Mouse (Mus musculus) liver, postnatal 0 days (tissue): Measurements from ENCODE around the gene Dph3. TPM values are rescaled to one million over a fixed set of nuclear protein-coding genes. Genes with fewer than 3 reads are reported as not detected.
"Not testable (repeated sequence)": the region's sequence is repeated elsewhere in the genome, so short reads cannot be mapped to it uniquely, and the experiment has no call there.

Experiments used
- ATAC-seq: fragments of 200-750 bp; cut with Nextera tagmentation; 2 replicates; pipeline ENCODE4 v1.8.0; 2017; ENCODE audit warnings: mild to moderate bottlenecking, moderate library complexity
- DNase-seq: peaks from one replicate; pipeline ENCODE4 v3.0.0-alpha.2; 2016
- H3K27ac ChIP-seq: fragments of 300-500 bp; sonication (generic); 2 replicates; pipeline ENCODE4 v1.5.1; 2014; ENCODE audit warnings: antibody characterized with exemption, moderate library complexity, mild to moderate bottlenecking, low read depth
- H3K27me3 ChIP-seq: fragments of 300-500 bp; sonication (generic); 2 replicates; pipeline ENCODE4 v1.6.1; 2014; ENCODE audit warnings: low read length, control low read depth, mixed read lengths; ENCODE audit not compliant: insufficient read depth
- H3K36me3 ChIP-seq: fragments of 300-500 bp; sonication (generic); replicated peaks from 2 replicates; pipeline ENCODE4 v1.6.1; 2014; ENCODE audit warnings: mild to moderate bottlenecking, control low read depth, low read length, moderate library complexity, mixed read lengths; ENCODE audit not compliant: insufficient read depth
- H3K4me1 ChIP-seq: fragments of 300-500 bp; sonication (generic); 2 replicates; pipeline ENCODE4 v1.6.1; 2014; ENCODE audit warnings: antibody characterized with exemption, mild to moderate bottlenecking, control low read depth; ENCODE audit not compliant: insufficient read depth
- H3K4me2 ChIP-seq: fragments of 300-500 bp; sonication (generic); 2 replicates; pipeline ENCODE4 v1.6.1; 2014; ENCODE audit warnings: low read depth, mild to moderate bottlenecking, low read length, moderate library complexity, mixed read lengths
- H3K4me3 ChIP-seq: fragments of 300-500 bp; sonication (generic); 2 replicates; pipeline ENCODE4 v1.5.1; 2014; ENCODE audit warnings: low read depth, low read length
- H3K9ac ChIP-seq: fragments of 300-500 bp; sonication (generic); replicated peaks from 2 replicates; pipeline ENCODE4 v1.6.1; 2014; ENCODE audit warnings: mild to moderate bottlenecking, moderate library complexity
- H3K9me3 ChIP-seq: fragments of 300-500 bp; sonication (generic); 2 replicates; pipeline ENCODE4 v1.6.1; 2016; ENCODE audit warnings: mild to moderate bottlenecking, control low read depth, low read length, mixed read lengths
- CTCF ChIP-seq: sonication (generic); IDR thresholded peaks from 2 replicates; pipeline ENCODE4 v1.5.1; 2016; ENCODE audit warnings: antibody characterized with exemption, low read depth
- EP300 ChIP-seq: IDR thresholded peaks from 2 replicates; pipeline ENCODE4 v1.6.1; 2016; ENCODE audit warnings: antibody characterized with exemption, low read depth, mild to moderate bottlenecking
- WGBS: fragments of 180-500 bp; shearing (Covaris S2); extraction: QIAGEN DNeasy Blood & Tissue Kit; methylation state at CpG from one replicate; pipeline ENCODE4 v1.1.7; 2014; ENCODE audit not compliant: insufficient replicate concordance; 5-methylcytosine and 5-hydroxymethylcytosine counted together
- polyA plus RNA-seq: library from polyadenylated mRNA; unstranded; fragments of >200 nt; fragmentation: Nextera tagmentation; extraction: Ambion mirVana; gene quantifications from 2 replicates; pipeline ENCODE4 v1.2.1, GENCODE M21; 2015

Gene Dph3
- polyA plus RNA-seq, 1 experiment from 2014 or later, result 58.1 TPM

GRCm38 (mm10) chr14:32121920-32122315 is 36.4 kb upstream of the Dph3 start:
- H3K4me3 ChIP-seq, result no peak overlapping the region
- H3K36me3 ChIP-seq, result no peaks in the 10 kb centered on the region
- peak; percentile 87 for TF ChIP-seq CTCF
- TF ChIP-seq EP300, result 0 out of 2 replicates have a peak, but pooled peaks have one; percentile 10
- 24% methylated on average over 2 of the region's 2 CpGs for WGBS
- H3K9ac ChIP-seq, result no peak overlapping the region
- no peaks in the 10 kb centered on the region for H3K4me1 ChIP-seq
- no peak overlapping the region for H3K4me2 ChIP-seq
- DNase-seq (peak; percentile 71), ATAC-seq (peak; percentile 95)
- no peaks in the 10 kb centered on the region for H3K27me3 ChIP-seq
- no peak overlapping the region for H3K27ac ChIP-seq
- no peaks in the 10 kb centered on the region for H3K9me3 ChIP-seq

GRCm38 (mm10) chr14:32120940-32121919 is 35.7 kb upstream of the Dph3 start:
- H3K4me2 ChIP-seq, result no peak overlapping the region
- 71% methylated on average over 11 of the region's 11 CpGs for WGBS
- H3K9ac ChIP-seq, result no peak overlapping the region
- DNase-seq (no peak), ATAC-seq (peak; percentile 74)
- TF ChIP-seq CTCF (no peak), EP300 (no peak)
- no peak overlapping the region for H3K27ac ChIP-seq
- H3K36me3 ChIP-seq, result no peaks in the 10 kb centered on the region
- no peaks in the 10 kb centered on the region for H3K9me3 ChIP-seq
- no peaks in the 10 kb centered on the region for H3K27me3 ChIP-seq
- no peaks in the 10 kb centered on the region for H3K4me1 ChIP-seq
- no peak overlapping the region for H3K4me3 ChIP-seq

- H3K9me3 ChIP-seq, DNase-seq, H3K9ac ChIP-seq, ATAC-seq, H3K4me2 ChIP-seq, H3K27me3 ChIP-seq, H3K4me1 ChIP-seq, H3K4me3 ChIP-seq, H3K27ac ChIP-seq, H3K36me3 ChIP-seq: not testable (repeated sequence)
- WGBS, result 83% methylated on average over 10 of the region's 10 CpGs
Observed at GRCm38 (mm10) chr14:32112124-32112523, 26.6 kb upstream of the Dph3 start.

GRCm38 (mm10) chr14:32106911-32107310 is 21.4 kb upstream of the Dph3 start:
- no peaks in the 10 kb centered on the region for H3K27me3 ChIP-seq
- 0 out of 2 replicates have a peak, but pooled peaks cover 4% of the 10 kb centered on the region for H3K4me1 ChIP-seq
- peaks cover 11% of the 10 kb centered on the region for H3K36me3 ChIP-seq
- no peaks in the 10 kb centered on the region for H3K9me3 ChIP-seq
- TF ChIP-seq CTCF, result no peak
- no peak for TF ChIP-seq EP300
- DNase-seq, result no peak
- no peak for ATAC-seq
- no peak overlapping the region for H3K9ac ChIP-seq
- WGBS, result 77% methylated on average over 4 of the region's 4 CpGs
- no peak overlapping the region for H3K4me2 ChIP-seq
- H3K27ac ChIP-seq, result no peak overlapping the region
- no peak overlapping the region for H3K4me3 ChIP-seq

- WGBS, result 55% methylated on average over 7 of the region's 7 CpGs
- no peak overlapping the region for H3K4me3 ChIP-seq
Observed at GRCm38 (mm10) chr14:32105663-32106062, 20.1 kb upstream of the Dph3 start.

GRCm38 (mm10) chr14:32103556-32103955 is 18.0 kb upstream of the Dph3 start:
- Histone ChIP-seq H3K4me3 (no peak overlapping the region), H3K9ac (no peak overlapping the region), H3K4me1 (0 out of 2 replicates have a peak, but pooled peaks cover 4% of the 10 kb centered on the region), H3K4me2 (no peak overlapping the region), H3K27me3 (no peaks in the 10 kb centered on the region), H3K27ac (no peak overlapping the region), H3K36me3 (peaks cover 35% of the 10 kb centered on the region), H3K9me3 (no peaks in the 10 kb centered on the region)
- TF ChIP-seq EP300 (no peak), CTCF (no peak)
- 78% methylated on average over 4 of the region's 4 CpGs for WGBS
- DNase-seq (no peak), ATAC-seq (no peak)

More at GRCm38 (mm10) chr14:32105663-32106062, 20.1 kb upstream of the Dph3 start:
- no peak overlapping the region for H3K9ac ChIP-seq
- no peak for DNase-seq
- no peak overlapping the region for H3K27ac ChIP-seq
- peaks cover 13% of the 10 kb centered on the region for H3K36me3 ChIP-seq
- no peaks in the 10 kb centered on the region for H3K9me3 ChIP-seq
- no peak overlapping the region for H3K4me2 ChIP-seq
- no peak for TF ChIP-seq CTCF
- TF ChIP-seq EP300, result no peak
- H3K27me3 ChIP-seq, result no peaks in the 10 kb centered on the region
- 0 out of 2 replicates have a peak, but pooled peaks cover 4% of the 10 kb centered on the region for H3K4me1 ChIP-seq
- no peak for ATAC-seq
